Mouse (Mus musculus) neural tube, embryonic 13.5 days (tissue): ENCODE data around the gene Spata17. TPM values are rescaled to one million over a fixed set of nuclear protein-coding genes. Genes with fewer than 3 reads are reported as not detected.

ENCODE experiments used
- ATAC-seq: fragments of 200-750 bp; cut with Nextera tagmentation; 2 replicates; pipeline ENCODE4 v1.8.0; 2017; ENCODE audit warnings: low read depth, mild to moderate bottlenecking, moderate TSS enrichment, moderate library complexity
- H3K27ac ChIP-seq: fragments of 300-500 bp; sonication (generic); replicated peaks from 2 replicates; pipeline ENCODE4 v1.5.1; 2015; ENCODE audit warnings: moderate library complexity, mild to moderate bottlenecking, inconsistent platforms
- H3K27me3 ChIP-seq: fragments of 300-500 bp; sonication (generic); 2 replicates; pipeline ENCODE4 v1.6.1; 2015; ENCODE audit warnings: mild to moderate bottlenecking, inconsistent platforms
- H3K36me3 ChIP-seq: fragments of 300-500 bp; sonication (generic); 2 replicates; pipeline ENCODE4 v1.6.1; 2015; ENCODE audit warnings: mild to moderate bottlenecking, inconsistent platforms
- H3K4me1 ChIP-seq: fragments of 300-500 bp; sonication (generic); replicated peaks from 2 replicates; pipeline ENCODE4 v1.6.1; 2015; ENCODE audit warnings: inconsistent platforms
- H3K4me2 ChIP-seq: fragments of 300-500 bp; sonication (generic); 2 replicates; pipeline ENCODE4 v1.6.1; 2015; ENCODE audit warnings: inconsistent platforms, mild to moderate bottlenecking, moderate library complexity
- H3K4me3 ChIP-seq: fragments of 300-500 bp; sonication (generic); 2 replicates; pipeline ENCODE4 v1.5.1; 2015; ENCODE audit warnings: mild to moderate bottlenecking, inconsistent platforms
- H3K9ac ChIP-seq: fragments of 300-500 bp; sonication (generic); 2 replicates; pipeline ENCODE4 v1.6.1; 2015; ENCODE audit warnings: moderate library complexity, mild to moderate bottlenecking, inconsistent platforms
- H3K9me3 ChIP-seq: fragments of 300-500 bp; sonication (generic); 2 replicates; pipeline ENCODE4 v1.6.1; 2016; ENCODE audit warnings: inconsistent platforms
- WGBS: fragments of 180-500 bp; shearing (Covaris S2); methylation state at CpG from one replicate; pipeline ENCODE4 v1.1.7; 2015; 5-methylcytosine and 5-hydroxymethylcytosine counted together
- polyA plus RNA-seq: library from polyadenylated mRNA; unstranded; fragments of >200 nt; fragmentation: Nextera tagmentation; extraction: Ambion mirVana; gene quantifications from 2 replicates; pipeline ENCODE4 v1.2.1, GENCODE M21; 2015

The Spata17 gene
- polyA plus RNA-seq, 1 experiment from 2014 or later = 1.3 TPM

DNA sequence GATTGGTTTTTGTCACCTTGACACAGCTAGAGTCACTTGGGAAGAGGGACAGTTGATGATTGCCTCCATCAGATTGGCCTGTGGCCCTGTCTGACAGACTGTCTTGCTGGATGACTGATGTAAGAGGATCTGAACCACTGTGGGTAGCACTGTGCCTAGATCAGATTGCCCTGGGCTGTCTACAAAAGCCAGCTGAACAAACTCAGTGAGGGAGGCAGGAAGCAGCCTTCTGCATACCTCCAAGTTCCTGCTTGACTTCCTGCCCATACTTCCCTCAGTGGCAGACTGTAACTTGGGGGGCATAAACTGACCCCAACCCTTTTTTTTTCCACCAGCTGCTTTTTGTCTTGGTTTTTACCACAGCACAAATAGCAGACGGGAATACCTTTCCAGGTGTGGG lies 199.6 kb downstream of the Spata17 start:
- Histone ChIP-seq H3K27me3 (no peaks in the 10 kb centered on the region), H3K4me3 (no peak overlapping the region), H3K9ac (no peak overlapping the region), H3K4me2 (no peak overlapping the region), H3K4me1 (no peaks in the 10 kb centered on the region), H3K27ac (no peak overlapping the region), H3K9me3 (no peaks in the 10 kb centered on the region), H3K36me3 (no peaks in the 10 kb centered on the region)
- 84% methylated on average over 1 of the region's 1 CpGs for WGBS
- no peak for ATAC-seq

- no peak overlapping the region for H3K9ac ChIP-seq
- no peaks in the 10 kb centered on the region for H3K9me3 ChIP-seq
- 90% methylated on average over 2 of the region's 2 CpGs for WGBS
- no peaks in the 10 kb centered on the region for H3K4me1 ChIP-seq
- no peak overlapping the region for H3K4me3 ChIP-seq
- H3K27me3 ChIP-seq = no peaks in the 10 kb centered on the region
- no peak for ATAC-seq
- no peak overlapping the region for H3K27ac ChIP-seq
- no peak overlapping the region for H3K4me2 ChIP-seq
- no peaks in the 10 kb centered on the region for H3K36me3 ChIP-seq
Measured at GRCm38 (mm10) chr1:187014141-187014540, 201.1 kb downstream of the Spata17 start.

- no peak overlapping the region for H3K9ac ChIP-seq
- H3K4me2 ChIP-seq = no peak overlapping the region
- no peaks in the 10 kb centered on the region for H3K4me1 ChIP-seq
- H3K36me3 ChIP-seq = no peaks in the 10 kb centered on the region
- H3K27ac ChIP-seq = no peak overlapping the region
- H3K27me3 ChIP-seq = no peaks in the 10 kb centered on the region
- 77% methylated on average over 4 of the region's 4 CpGs for WGBS
- ATAC-seq = no peak
- no peak overlapping the region for H3K4me3 ChIP-seq
- no peaks in the 10 kb centered on the region for H3K9me3 ChIP-seq
Measured at GRCm38 (mm10) chr1:187011601-187012000, 203.7 kb downstream of the Spata17 start.

GRCm38 (mm10) chr1:187010071-187010470 lies 205.2 kb downstream of the Spata17 start:
- no peak overlapping the region for H3K4me3 ChIP-seq
- 86% methylated on average over 11 of the region's 11 CpGs for WGBS
- no peaks in the 10 kb centered on the region for H3K36me3 ChIP-seq
- ATAC-seq = no peak
- H3K27me3 ChIP-seq = no peaks in the 10 kb centered on the region
- H3K27ac ChIP-seq = no peak overlapping the region
- no peaks in the 10 kb centered on the region for H3K4me1 ChIP-seq
- no peaks in the 10 kb centered on the region for H3K9me3 ChIP-seq
- no peak overlapping the region for H3K4me2 ChIP-seq
- no peak overlapping the region for H3K9ac ChIP-seq

DNA sequence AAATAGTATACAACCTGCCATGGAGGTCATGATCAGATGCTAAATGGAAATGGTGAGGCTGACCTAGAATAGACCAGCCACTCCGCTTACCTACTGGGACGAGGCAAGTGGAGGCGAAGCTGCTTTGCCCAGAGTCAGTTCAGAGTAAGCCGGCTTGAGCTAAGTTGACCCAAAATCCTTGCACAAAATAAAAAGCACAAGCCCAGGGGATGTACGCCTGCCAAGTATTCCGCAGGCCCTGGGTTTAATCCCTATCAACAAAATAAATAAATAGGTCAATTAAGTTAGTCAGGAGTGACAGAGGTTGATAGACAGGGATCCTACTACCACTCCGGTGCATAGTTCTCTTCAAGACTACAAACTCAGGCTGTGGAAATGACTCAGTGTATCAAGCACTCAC lies 207.0 kb downstream of the Spata17 start:
- 96% methylated on average over 7 of the region's 7 CpGs for WGBS
- no peaks in the 10 kb centered on the region for H3K36me3 ChIP-seq
- no peak overlapping the region for H3K4me3 ChIP-seq
- H3K9ac ChIP-seq = no peak overlapping the region
- no peak overlapping the region for H3K27ac ChIP-seq
- no peak for ATAC-seq
- H3K27me3 ChIP-seq = no peaks in the 10 kb centered on the region
- H3K4me2 ChIP-seq = no peak overlapping the region
- peaks cover 5% of the 10 kb centered on the region; the same call in 1 of the 2 replicates for H3K4me1 ChIP-seq
- H3K9me3 ChIP-seq = no peaks in the 10 kb centered on the region

- Histone ChIP-seq H3K27ac (no peak overlapping the region), H3K9me3 (no peaks in the 10 kb centered on the region), H3K36me3 (no peaks in the 10 kb centered on the region), H3K9ac (no peak overlapping the region), H3K4me1 (peaks cover 6% of the 10 kb centered on the region; the same call in 1 of the 2 replicates), H3K4me2 (no peak overlapping the region), H3K4me3 (no peak overlapping the region), H3K27me3 (no peaks in the 10 kb centered on the region)
- 90% methylated on average over 14 of the region's 14 CpGs for WGBS
- no peak for ATAC-seq
Measured at GRCm38 (mm10) chr1:187006227-187006925, 208.9 kb downstream of the Spata17 start.

GRCm38 (mm10) chr1:187004306-187004705 lies 211.0 kb downstream of the Spata17 start:
- H3K27ac ChIP-seq = no peak overlapping the region
- no peak overlapping the region for H3K4me2 ChIP-seq
- H3K27me3 ChIP-seq = no peaks in the 10 kb centered on the region
- H3K4me3 ChIP-seq = no peak overlapping the region
- H3K4me1 ChIP-seq = peaks cover 6% of the 10 kb centered on the region; the same call in 1 of the 2 replicates
- ATAC-seq = no peak
- 95% methylated on average over 1 of the region's 1 CpGs for WGBS
- H3K9me3 ChIP-seq = no peaks in the 10 kb centered on the region
- H3K36me3 ChIP-seq = no peaks in the 10 kb centered on the region
- no peak overlapping the region for H3K9ac ChIP-seq

DNA sequence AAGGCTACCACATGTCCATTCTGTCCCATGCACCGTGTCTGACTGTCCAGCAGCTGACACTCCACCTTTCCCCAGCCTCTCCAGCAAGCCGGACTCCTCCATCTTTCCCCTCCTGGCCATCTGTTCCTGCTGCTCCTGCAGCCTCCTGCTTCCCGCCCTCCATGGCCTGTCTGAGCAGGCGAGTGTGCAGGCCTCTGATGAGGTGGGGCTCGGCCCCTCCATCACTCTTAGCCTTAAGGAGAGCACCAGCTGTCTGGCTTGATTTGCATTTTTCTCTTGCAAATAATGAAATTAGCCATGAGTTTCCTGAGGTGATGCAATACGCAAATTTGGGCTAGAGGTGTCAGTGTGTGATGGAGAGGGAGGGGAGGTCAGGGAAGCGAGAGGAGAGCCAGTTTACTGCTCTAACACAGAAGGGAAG lies 211.8 kb downstream of the Spata17 start:
- 33% methylated on average over 7 of the region's 7 CpGs for WGBS
- Histone ChIP-seq H3K4me3 (no peak overlapping the region), H3K9ac (no peak overlapping the region), H3K36me3 (no peaks in the 10 kb centered on the region), H3K4me2 (no peak overlapping the region), H3K27me3 (no peaks in the 10 kb centered on the region), H3K9me3 (no peaks in the 10 kb centered on the region), H3K27ac (no peak overlapping the region), H3K4me1 (peaks cover 6% of the 10 kb centered on the region; the same call in 1 of the 2 replicates)
- no peak for ATAC-seq

DNA sequence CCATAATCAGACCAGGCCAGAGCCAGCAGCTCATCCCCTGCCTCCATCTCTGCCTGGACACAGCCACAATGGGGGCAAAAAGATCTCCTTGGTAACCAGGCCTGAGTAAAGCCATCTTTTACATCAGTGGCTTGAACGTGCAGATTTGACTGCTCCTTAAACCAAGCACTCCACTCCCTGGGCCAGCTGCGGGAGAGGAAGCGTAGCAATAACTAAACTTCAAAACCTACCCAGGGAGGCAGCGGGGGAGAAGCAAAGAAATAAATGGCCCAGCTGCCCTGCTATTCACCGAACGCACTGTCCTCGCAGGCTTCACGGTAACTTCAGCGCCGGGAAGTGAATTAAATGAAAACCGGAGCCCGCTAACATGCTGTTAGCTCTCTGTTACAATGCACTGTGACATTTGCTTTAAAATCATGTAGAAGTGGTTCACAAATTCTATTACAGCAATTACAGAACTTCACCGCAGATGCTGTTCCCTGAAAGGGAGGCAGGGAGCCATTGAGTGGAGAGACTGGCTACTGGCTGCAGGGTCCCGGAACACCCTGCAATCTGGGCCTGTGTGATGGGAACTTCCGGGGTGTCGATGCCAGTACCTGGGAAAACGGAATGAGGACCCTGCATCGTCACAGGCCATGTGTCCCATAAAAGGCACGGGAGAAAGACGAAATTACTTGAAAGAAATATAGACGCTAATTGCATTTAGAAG lies 217.5 kb downstream of the Spata17 start:
- Histone ChIP-seq H3K4me1 (peaks cover 14% of the 10 kb centered on the region), H3K4me2 (peak overlapping the region; percentile 27), H3K9me3 (no peaks in the 10 kb centered on the region), H3K36me3 (no peaks in the 10 kb centered on the region), H3K27me3 (no peaks in the 10 kb centered on the region), H3K27ac (peak overlapping the region; percentile 2; the same call in 1 of the 2 replicates), H3K4me3 (no peak overlapping the region), H3K9ac (no peak overlapping the region)
- WGBS = 53% methylated on average over 21 of the region's 21 CpGs
- ATAC-seq = peak; percentile 69

Other genes with a start within 250 kb of the Spata17 start
- gene D1Pas1, start 248.0 kb downstream of the Spata17 start, polyA plus RNA-seq = 0.20 TPM in 1 of 2 replicates, not detected in the other
- 15.7 and 17.4 TPM in 2 replicates for gene Gpatch2, start within 50 bp of the Spata17 start, polyA plus RNA-seq